Mouse (Mus musculus): ENCODE data around the gene Scyl2.

DNA sequence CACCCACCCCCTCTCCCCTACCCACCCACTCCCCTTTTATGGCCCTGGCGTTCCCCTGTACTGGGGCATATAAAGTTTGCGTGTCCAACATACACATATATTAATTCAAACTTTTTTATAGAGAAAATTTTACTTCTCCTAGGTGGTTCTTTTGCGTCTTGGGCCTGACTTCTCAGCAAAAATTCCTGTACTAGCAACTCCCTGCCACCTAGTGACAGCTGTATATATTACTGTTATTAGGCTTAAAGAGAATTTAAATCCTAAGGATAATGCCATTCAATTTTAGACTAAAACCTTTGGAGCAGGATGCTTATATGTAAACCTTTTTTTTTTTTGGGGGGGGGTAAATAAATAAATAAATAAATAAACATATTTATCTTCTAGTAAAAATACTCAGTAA, 21.3 kb upstream of the Scyl2 start:
- TF ChIP-seq UBTF (IDR thresholded peaks at IDR 0.05; ENCODE audit: low read depth, low read length) (no peak), HCFC1 (IDR thresholded peaks at IDR 0.05; ENCODE audit: low read depth, low read length) (no peak), NRF1 (IDR thresholded peaks at IDR 0.05; ENCODE audit: low read depth, low read length) (no peak), CTCF (conservative IDR thresholded peaks at IDR 0.05 in 1 of 2, IDR thresholded peaks at IDR 0.05 in 1 of 2; ENCODE audit: low read depth in 2 of 2, low read length in 2 of 2) (peak in 1 of 2 experiments; percentile 36; a peak in 2 of 4 replicates), E2F4 (IDR thresholded peaks at IDR 0.05; ENCODE audit: insufficient replicate concordance, low read depth, low read length) (no peak), POLR2A (IDR thresholded peaks at IDR 0.05; ENCODE audit: low read depth, low read length) (no peak), POLR2AphosphoS2 (IDR thresholded peaks at IDR 0.05; ENCODE audit: low read depth, low read length) (no peak), ZC3H11A (IDR thresholded peaks at IDR 0.05; ENCODE audit: low read depth, low read length) (no peak), GABPA (IDR thresholded peaks at IDR 0.05; ENCODE audit: insufficient replicate concordance, low read depth, low read length) (no peak), SIN3A (IDR thresholded peaks at IDR 0.05; ENCODE audit: low read length) (no peak)
